Mouse (Mus musculus) heart, embryonic 13.5 days (tissue): ENCODE data around the gene Sbno2. TPM values are rescaled to one million over a fixed set of nuclear protein-coding genes. Genes with fewer than 3 reads are reported as not detected.
"Not testable (repeated sequence)": the region's sequence is repeated elsewhere in the genome, so short reads cannot be mapped to it uniquely, and the experiment has no call there.

ENCODE experiments used
- ATAC-seq: fragments of 200-750 bp; cut with Nextera tagmentation; 2 replicates; pipeline ENCODE4 v1.8.0; 2017; ENCODE audit warnings: moderate TSS enrichment; ENCODE audit not compliant: insufficient number of reproducible peaks, low FRiP score, low TSS enrichment; ENCODE audit errors: extremely low read depth
- H3K27ac ChIP-seq: fragments of 300-500 bp; sonication (generic); replicated peaks from 2 replicates; pipeline ENCODE4 v1.5.1; 2015; ENCODE audit warnings: moderate library complexity, mild to moderate bottlenecking, inconsistent platforms
- H3K27me3 ChIP-seq: fragments of 300-500 bp; sonication (generic); replicated peaks from 2 replicates; pipeline ENCODE4 v1.6.1; 2015; ENCODE audit warnings: mild to moderate bottlenecking, inconsistent platforms
- H3K36me3 ChIP-seq: fragments of 300-500 bp; sonication (generic); 2 replicates; pipeline ENCODE4 v1.6.1; 2015; ENCODE audit warnings: mild to moderate bottlenecking, inconsistent platforms
- H3K4me1 ChIP-seq: fragments of 300-500 bp; sonication (generic); 2 replicates; pipeline ENCODE4 v1.6.1; 2015; ENCODE audit warnings: inconsistent platforms
- H3K4me2 ChIP-seq: fragments of 300-500 bp; sonication (generic); 2 replicates; pipeline ENCODE4 v1.6.1; 2015; ENCODE audit warnings: inconsistent platforms, mild to moderate bottlenecking, moderate library complexity
- H3K4me3 ChIP-seq: fragments of 300-500 bp; sonication (generic); 2 replicates; pipeline ENCODE4 v1.5.1; 2015; ENCODE audit warnings: moderate library complexity, mild to moderate bottlenecking, inconsistent platforms
- H3K9ac ChIP-seq: fragments of 300-500 bp; sonication (generic); 2 replicates; pipeline ENCODE4 v1.6.1; 2015; ENCODE audit warnings: inconsistent platforms, mild to moderate bottlenecking, moderate library complexity
- H3K9me3 ChIP-seq: fragments of 300-500 bp; sonication (generic); 2 replicates; pipeline ENCODE4 v1.6.1; 2016; ENCODE audit warnings: inconsistent platforms
- WGBS: fragments of 180-500 bp; shearing (Covaris S2); methylation state at CpG from one replicate; pipeline ENCODE4 v1.1.7; 2015; ENCODE audit warnings: mixed read lengths; 5-methylcytosine and 5-hydroxymethylcytosine counted together
- polyA plus RNA-seq: library from polyadenylated mRNA; unstranded; fragments of >200 nt; fragmentation: Nextera tagmentation; extraction: Ambion mirVana; gene quantifications from 2 replicates; pipeline ENCODE4 v1.2.1, GENCODE M21; 2015

Gene Sbno2
- polyA plus RNA-seq, 1 experiment from 2014 or later, result 10.1 TPM

GRCm38 (mm10) chr10:80054911-80055310 lies 50.5 kb downstream of the Sbno2 start:
- H3K9ac ChIP-seq, result peak overlapping the region; percentile 99
- 14% methylated on average over 3 of the region's 3 CpGs for WGBS
- peaks cover 47% of the 10 kb centered on the region for H3K36me3 ChIP-seq
- peak overlapping the region; percentile 94 for H3K4me3 ChIP-seq
- H3K9me3 ChIP-seq, H3K27me3 ChIP-seq, ATAC-seq: not testable (repeated sequence)
- H3K27ac ChIP-seq, result peak overlapping the region; percentile 99
- H3K4me2 ChIP-seq, result peak overlapping the region; percentile 91
- peaks cover 45% of the 10 kb centered on the region for H3K4me1 ChIP-seq

- Histone ChIP-seq H3K27me3 (no peaks in the 10 kb centered on the region), H3K4me2 (peak overlapping the region; percentile 91), H3K9me3 (no peaks in the 10 kb centered on the region), H3K4me3 (peak overlapping the region; percentile 94), H3K9ac (peak overlapping the region; percentile 99), H3K4me1 (peaks cover 52% of the 10 kb centered on the region), H3K36me3 (peaks cover 39% of the 10 kb centered on the region), H3K27ac (peak overlapping the region; percentile 99)
- ATAC-seq, result peak; percentile 39
- WGBS, result under 1% methylated on average over 77 of the region's 77 CpGs
These were observed 51.2 kb downstream of the Sbno2 start for GRCm38 (mm10) chr10:80053831-80054815.

DNA sequence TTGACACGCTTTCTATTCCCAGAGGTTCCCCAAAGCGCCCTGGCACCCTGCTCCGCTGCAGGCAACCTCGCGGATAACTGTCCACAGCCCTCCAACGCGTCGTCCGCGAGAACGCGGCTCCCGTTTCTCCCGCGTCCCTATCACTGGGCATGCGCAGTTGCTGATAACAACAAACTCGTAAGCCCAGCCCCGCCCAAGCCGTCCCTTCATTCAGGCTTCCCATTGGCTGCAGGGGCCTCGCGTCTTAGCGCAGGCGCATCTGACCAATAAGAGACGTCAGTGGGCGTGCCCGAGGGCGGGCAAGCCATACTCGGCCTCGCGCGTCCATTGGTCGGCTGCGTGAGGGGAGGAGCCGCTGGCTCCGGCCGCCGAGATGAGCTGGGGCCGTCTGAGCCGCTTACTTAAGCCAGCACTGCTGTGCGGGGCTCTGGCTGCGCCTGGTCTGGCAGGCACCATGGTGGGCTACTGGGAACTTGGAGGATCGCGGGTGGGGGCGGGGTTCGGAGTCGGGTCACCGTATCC lies 52.1 kb downstream of the Sbno2 start:
- peaks cover 31% of the 10 kb centered on the region for H3K36me3 ChIP-seq
- peaks cover 60% of the 10 kb centered on the region for H3K4me1 ChIP-seq
- peak overlapping the region; percentile 99 for H3K27ac ChIP-seq
- ATAC-seq, result peak; percentile 94
- no peaks in the 10 kb centered on the region for H3K9me3 ChIP-seq
- H3K4me2 ChIP-seq, result peak overlapping the region; percentile 91
- H3K9ac ChIP-seq, result peak overlapping the region; percentile 99
- no peaks in the 10 kb centered on the region for H3K27me3 ChIP-seq
- WGBS, result under 1% methylated on average over 47 of the region's 47 CpGs
- peak overlapping the region; percentile 94 for H3K4me3 ChIP-seq

GRCm38 (mm10) chr10:80052374-80052764 lies 53.0 kb downstream of the Sbno2 start:
- Histone ChIP-seq H3K4me1 (peaks cover 69% of the 10 kb centered on the region), H3K4me3 (no peak overlapping the region)
- ATAC-seq, result no peak

GRCm38 (mm10) chr10:80051618-80052373 lies 53.6 kb downstream of the Sbno2 start:
- peaks cover 16% of the 10 kb centered on the region for H3K36me3 ChIP-seq
- H3K4me2 ChIP-seq, result peak overlapping the region; percentile 67
- peak overlapping the region; percentile 78 for H3K27ac ChIP-seq
- no peak for ATAC-seq
- no peak overlapping the region for H3K4me3 ChIP-seq
- H3K27me3 ChIP-seq, result no peaks in the 10 kb centered on the region
- H3K4me1 ChIP-seq, result peaks cover 69% of the 10 kb centered on the region
- 26% methylated on average over 14 of the region's 14 CpGs for WGBS
- no peaks in the 10 kb centered on the region for H3K9me3 ChIP-seq
- H3K9ac ChIP-seq, result peak overlapping the region; percentile 72

More at GRCm38 (mm10) chr10:80052374-80052764, 53.0 kb downstream of the Sbno2 start:
- H3K27ac ChIP-seq, result peak overlapping the region; percentile 78
- 77% methylated on average over 5 of the region's 5 CpGs for WGBS
- peak overlapping the region; percentile 72 for H3K9ac ChIP-seq
- H3K9me3 ChIP-seq, result no peaks in the 10 kb centered on the region
- H3K27me3 ChIP-seq, result no peaks in the 10 kb centered on the region
- peaks cover 22% of the 10 kb centered on the region for H3K36me3 ChIP-seq
- peak overlapping the region; percentile 67 for H3K4me2 ChIP-seq

DNA sequence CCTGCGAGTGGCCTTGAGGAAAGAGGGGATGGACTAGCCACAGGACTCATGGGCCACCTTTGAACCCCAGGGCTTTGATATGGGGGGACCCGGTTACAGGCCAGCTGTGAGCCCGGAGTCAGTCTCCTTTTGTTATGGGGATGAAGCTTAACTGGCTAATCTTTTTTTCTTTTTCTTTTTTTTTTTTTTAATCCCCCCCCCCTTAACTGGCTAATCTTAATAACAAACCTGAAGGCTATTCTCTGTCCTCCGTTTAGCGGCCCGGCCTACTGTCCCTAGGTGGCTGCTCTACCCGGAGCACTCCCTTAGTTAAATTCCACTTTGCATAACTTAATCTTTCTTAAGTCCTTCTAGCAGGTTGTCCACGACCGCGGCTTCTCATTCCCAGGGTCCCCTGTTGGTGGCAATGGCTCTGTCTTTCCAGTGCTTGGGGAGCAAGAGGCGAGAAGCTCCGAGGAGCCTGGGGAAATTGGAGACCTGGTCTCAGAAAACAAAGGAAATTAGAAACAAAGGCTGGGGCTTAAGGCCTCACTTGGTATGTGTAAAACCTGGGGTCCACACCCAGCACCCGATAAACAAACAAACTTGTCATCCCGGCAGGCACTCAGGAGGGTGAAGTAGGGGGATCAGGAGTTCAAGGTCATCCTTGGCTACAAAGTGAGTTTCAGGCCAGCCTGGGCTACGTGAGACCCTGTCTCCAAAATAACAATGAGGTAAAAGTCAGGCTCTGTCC lies 54.3 kb downstream of the Sbno2 start:
- peaks cover 69% of the 10 kb centered on the region for H3K4me1 ChIP-seq
- H3K4me2 ChIP-seq, result no peak overlapping the region
- peaks cover 10% of the 10 kb centered on the region for H3K36me3 ChIP-seq
- H3K27ac ChIP-seq, result peak overlapping the region; percentile 78
- ATAC-seq, result no peak
- no peaks in the 10 kb centered on the region for H3K27me3 ChIP-seq
- H3K4me3 ChIP-seq, result no peak overlapping the region
- 40% methylated on average over 15 of the region's 15 CpGs for WGBS
- peak overlapping the region; percentile 58 for H3K9ac ChIP-seq
- H3K9me3 ChIP-seq, result no peaks in the 10 kb centered on the region

GRCm38 (mm10) chr10:80050244-80050643 lies 55.1 kb downstream of the Sbno2 start:
- H3K27me3 ChIP-seq, result no peaks in the 10 kb centered on the region
- H3K4me1 ChIP-seq, result peaks cover 61% of the 10 kb centered on the region
- no peak overlapping the region for H3K4me2 ChIP-seq
- H3K4me3 ChIP-seq, result no peak overlapping the region
- ATAC-seq, result no peak
- H3K27ac ChIP-seq, result peak overlapping the region; percentile 78
- H3K9me3 ChIP-seq, result no peaks in the 10 kb centered on the region
- H3K9ac ChIP-seq, result peak overlapping the region; percentile 58; the same call in 1 of the 2 replicates
- WGBS, result 42% methylated on average over 6 of the region's 6 CpGs
- peaks cover 2% of the 10 kb centered on the region; the same call in 1 of the 2 replicates for H3K36me3 ChIP-seq

GRCm38 (mm10) chr10:80048834-80049233 lies 56.5 kb downstream of the Sbno2 start:
- Histone ChIP-seq H3K9me3 (no peaks in the 10 kb centered on the region), H3K27ac (peak overlapping the region; percentile 46), H3K9ac (no peak overlapping the region), H3K27me3 (no peaks in the 10 kb centered on the region), H3K36me3 (no peaks in the 10 kb centered on the region), H3K4me3 (no peak overlapping the region), H3K4me2 (no peak overlapping the region), H3K4me1 (peaks cover 53% of the 10 kb centered on the region)
- WGBS, result 39% methylated on average over 3 of the region's 3 CpGs
- ATAC-seq, result no peak

- no peak overlapping the region for H3K4me2 ChIP-seq
- 26% methylated on average over 5 of the region's 5 CpGs for WGBS
- H3K9me3 ChIP-seq, result no peaks in the 10 kb centered on the region
- H3K4me1 ChIP-seq, result peaks cover 53% of the 10 kb centered on the region
- no peaks in the 10 kb centered on the region for H3K36me3 ChIP-seq
- ATAC-seq, result no peak
- H3K4me3 ChIP-seq, result no peak overlapping the region
- peak overlapping the region; percentile 52 for H3K9ac ChIP-seq
- H3K27ac ChIP-seq, result peak overlapping the region; percentile 46
- H3K27me3 ChIP-seq, result no peaks in the 10 kb centered on the region
These were observed 57.0 kb downstream of the Sbno2 start for GRCm38 (mm10) chr10:80048396-80048795.

GRCm38 (mm10) chr10:80047041-80047565 lies 58.3 kb downstream of the Sbno2 start, which contains the start of gene Gpx4:
Gene Gpx4, plus strand, starts transcription at chr10:80047166.
- H3K27ac ChIP-seq, result peak within 1 kb of the TSS; percentile 15; the same call in 1 of the 2 replicates
- 63% methylated on average over 9 of the region's 9 CpGs for WGBS
- ATAC-seq, result no peak
- no peak within 1 kb of the TSS for H3K4me3 ChIP-seq
- no peaks in the 10 kb centered on the region for H3K27me3 ChIP-seq
- no peak within 1 kb of the TSS for H3K4me2 ChIP-seq
- peaks cover 44% of the 10 kb centered on the region for H3K4me1 ChIP-seq
- H3K9me3 ChIP-seq, result no peaks in the 10 kb centered on the region
- peak within 1 kb of the TSS; percentile 52 for H3K9ac ChIP-seq
- no peaks in the 10 kb centered on the region for H3K36me3 ChIP-seq
